Mouse (Mus musculus) limb, embryonic 10.5 days (tissue): ENCODE measurements at regions not wholly inside any gene's neighbourhood (a gene's known extent, or its start where the extent isn't known, plus 50 kb on each side); places are given as distances from the start of the nearest gene placed in this dataset.

Source experiments
- DNase-seq: peaks from one replicate; pipeline ENCODE4 v3.0.0-alpha.2; 2017; ENCODE audit warnings: low spot score
- H3K27ac ChIP-seq: fragments of 300-500 bp; sonication (generic); 2 replicates; pipeline ENCODE4 v1.5.1; 2016; ENCODE audit warnings: mild to moderate bottlenecking
- H3K27me3 ChIP-seq: fragments of 300-500 bp; sonication (generic); 2 replicates; pipeline ENCODE4 v1.6.1; 2016; ENCODE audit warnings: low read depth, mild to moderate bottlenecking; ENCODE audit not compliant: poor library complexity, severe bottlenecking
- H3K36me3 ChIP-seq: fragments of 300-500 bp; sonication (generic); 2 replicates; pipeline ENCODE4 v1.6.1; 2016; ENCODE audit warnings: mild to moderate bottlenecking, moderate library complexity
- H3K4me1 ChIP-seq: fragments of 300-500 bp; sonication (generic); 2 replicates; pipeline ENCODE4 v1.6.1; 2016
- H3K4me3 ChIP-seq: fragments of 300-500 bp; sonication (generic); 2 replicates; pipeline ENCODE4 v1.5.1; 2016; ENCODE audit warnings: mild to moderate bottlenecking, moderate library complexity
- H3K9me3 ChIP-seq: fragments of 300-500 bp; sonication (generic); replicated peaks from 2 replicates; pipeline ENCODE4 v1.6.1; 2016; ENCODE audit warnings: mild to moderate bottlenecking
- WGBS: fragments of 180-500 bp; shearing (Covaris S2); methylation state at CpG from one replicate; pipeline ENCODE4 v1.1.7; 2016; 5-methylcytosine and 5-hydroxymethylcytosine counted together

DNA sequence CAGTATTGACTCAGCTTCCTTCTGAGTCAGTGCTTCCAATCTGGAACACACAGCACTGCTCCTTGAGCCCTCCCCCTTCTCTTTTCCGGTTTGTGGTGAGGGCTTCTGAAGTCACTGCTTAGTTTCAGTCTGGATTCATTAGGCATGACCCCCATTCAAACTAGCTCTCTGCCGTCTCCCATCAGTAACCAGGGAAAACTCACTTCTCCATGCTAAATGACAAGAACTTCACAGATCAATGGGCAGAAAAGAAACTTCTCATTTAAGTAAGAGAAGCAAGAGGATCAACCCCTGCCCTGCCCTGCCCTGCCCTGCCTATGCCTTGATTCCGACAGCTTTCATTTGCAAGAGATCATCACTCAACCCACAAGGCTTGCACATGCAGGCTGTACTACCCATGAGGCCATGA, 82.9 kb upstream of the Nck2 start:
- H3K36me3 ChIP-seq, result no peaks in the 10 kb centered on the region
- WGBS, result 28% methylated on average over 3 of the region's 3 CpGs
- H3K4me3 ChIP-seq, result no peak overlapping the region
- peak overlapping the region; percentile 58 for H3K27ac ChIP-seq
- no peaks in the 10 kb centered on the region for H3K9me3 ChIP-seq
- H3K4me1 ChIP-seq, result peaks cover 31% of the 10 kb centered on the region
- DNase-seq, result no peak
- H3K27me3 ChIP-seq, result no peaks in the 10 kb centered on the region

DNA sequence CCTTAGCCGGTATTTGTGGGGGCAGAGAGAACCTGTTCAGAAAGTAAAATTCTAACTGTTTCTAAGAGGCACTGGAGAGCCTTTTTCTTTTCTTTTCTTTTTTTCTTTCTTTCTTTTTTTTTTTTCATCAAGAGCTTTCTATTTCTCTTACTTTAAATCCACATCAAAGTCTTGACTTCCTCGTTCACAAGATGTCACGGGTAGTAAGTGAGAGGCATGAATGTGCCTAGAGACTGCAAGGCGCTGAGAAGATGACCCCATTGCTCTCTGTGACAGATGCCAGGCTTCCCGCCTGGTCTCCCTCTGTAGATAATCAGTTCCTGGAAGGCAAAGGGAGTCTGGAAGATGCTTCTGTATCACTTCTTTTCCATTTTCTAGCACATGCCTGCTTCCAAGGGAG, 82.2 kb upstream of the Nck2 start:
- H3K36me3 ChIP-seq, result no peaks in the 10 kb centered on the region
- H3K4me3 ChIP-seq, result no peak overlapping the region
- DNase-seq, result no peak
- H3K9me3 ChIP-seq, result no peaks in the 10 kb centered on the region
- H3K4me1 ChIP-seq, result peaks cover 31% of the 10 kb centered on the region
- 0 out of 2 replicates have a peak overlapping the region, but pooled peaks have one; percentile 58 for H3K27ac ChIP-seq
- no peaks in the 10 kb centered on the region for H3K27me3 ChIP-seq
- 51% methylated on average over 5 of the region's 5 CpGs for WGBS

DNA sequence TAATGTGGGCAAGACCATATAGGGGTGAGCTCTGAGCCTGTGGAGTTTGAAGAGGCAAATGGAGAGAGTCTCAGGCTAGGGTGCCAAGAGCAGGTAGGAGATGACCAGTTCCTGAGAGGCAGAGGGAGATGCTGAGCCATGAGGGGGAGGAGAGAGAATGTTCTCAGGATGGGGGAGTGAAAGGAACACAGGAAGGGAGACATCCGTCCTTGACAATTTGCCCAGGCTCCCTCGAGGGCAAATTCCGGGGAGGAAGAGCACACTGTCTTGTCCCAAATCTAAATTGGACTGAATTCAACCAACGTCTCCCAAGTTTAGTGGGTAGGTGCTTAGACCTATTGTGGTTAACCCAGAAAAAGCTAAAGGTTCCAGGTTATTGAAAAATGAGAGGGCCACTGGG, 81.2 kb upstream of the Nck2 start:
- 83% methylated on average over 4 of the region's 4 CpGs for WGBS
- Histone ChIP-seq H3K27ac (no peak overlapping the region), H3K4me1 (peaks cover 30% of the 10 kb centered on the region), H3K9me3 (no peaks in the 10 kb centered on the region), H3K36me3 (no peaks in the 10 kb centered on the region), H3K4me3 (no peak overlapping the region), H3K27me3 (no peaks in the 10 kb centered on the region)
- DNase-seq, result no peak

DNA sequence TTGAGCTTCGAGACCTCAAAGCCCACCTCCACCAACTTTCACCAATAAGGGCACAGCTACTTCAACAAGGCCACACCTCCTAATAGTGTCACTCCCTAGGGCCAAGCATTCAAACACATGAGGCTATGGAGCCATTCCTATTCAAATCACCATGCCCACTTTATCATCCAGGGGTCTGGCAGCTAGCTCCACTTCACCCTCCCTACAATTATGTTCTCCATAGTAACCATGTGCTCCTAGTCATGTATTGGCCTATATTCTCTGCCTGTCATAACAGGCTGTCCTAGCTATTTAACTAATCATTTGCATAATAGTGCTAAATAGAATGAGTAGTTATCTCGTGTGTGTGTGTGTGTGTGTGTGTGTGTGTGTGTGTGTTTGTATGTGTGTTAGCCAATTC, 77.9 kb upstream of the Nck2 start:
- 80% methylated on average over 2 of the region's 2 CpGs for WGBS
- H3K27ac ChIP-seq, result no peak overlapping the region
- H3K4me1 ChIP-seq, result peaks cover 9% of the 10 kb centered on the region

DNA sequence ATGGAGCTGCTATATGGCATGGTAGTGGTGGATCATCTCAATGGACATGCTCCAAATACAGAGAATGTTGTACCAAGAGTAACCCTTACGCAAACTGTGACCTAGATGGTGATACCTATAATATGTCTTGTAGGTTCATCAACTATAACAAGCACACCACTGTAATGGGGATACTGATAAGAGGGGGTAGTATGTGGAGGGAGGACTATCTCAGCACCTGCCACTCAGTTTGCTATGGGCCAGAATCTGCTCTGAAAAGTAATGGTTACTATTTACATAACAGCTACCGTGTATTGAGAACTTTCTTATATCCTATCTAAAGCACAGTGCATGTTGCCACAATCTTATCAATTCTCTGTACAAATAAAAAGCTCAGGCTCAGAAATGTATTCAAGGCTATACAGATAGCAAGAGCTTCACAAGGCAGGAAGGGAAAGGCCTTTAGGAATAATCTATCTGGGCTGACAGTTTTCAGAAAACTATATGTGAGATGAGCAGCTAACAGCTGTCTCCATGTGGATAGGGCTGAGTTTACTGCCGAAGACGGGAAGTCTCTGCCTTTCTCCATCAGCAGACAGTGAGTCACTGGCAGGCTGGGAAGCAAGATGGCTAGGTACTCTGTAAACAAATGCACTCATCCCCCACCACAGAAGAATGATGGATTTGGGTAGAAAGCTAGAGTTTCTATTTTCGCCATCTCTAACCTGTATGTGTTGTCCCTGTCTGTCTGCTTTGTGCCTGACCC, 77.1 kb upstream of the Nck2 start:
- peaks cover 4% of the 10 kb centered on the region; the same call in 1 of the 2 replicates for H3K4me1 ChIP-seq
- H3K36me3 ChIP-seq, result no peaks in the 10 kb centered on the region
- no peak overlapping the region for H3K27ac ChIP-seq
- H3K9me3 ChIP-seq, result no peaks in the 10 kb centered on the region
- DNase-seq, result no peak
- 86% methylated on average over 5 of the region's 5 CpGs for WGBS
- no peaks in the 10 kb centered on the region for H3K27me3 ChIP-seq
- no peak overlapping the region for H3K4me3 ChIP-seq

More for the DNA sequence above, 77.9 kb upstream of the Nck2 start:
- no peak for DNase-seq
- H3K4me3 ChIP-seq, result no peak overlapping the region
- no peaks in the 10 kb centered on the region for H3K9me3 ChIP-seq
- H3K36me3 ChIP-seq, result no peaks in the 10 kb centered on the region
- H3K27me3 ChIP-seq, result no peaks in the 10 kb centered on the region

DNA sequence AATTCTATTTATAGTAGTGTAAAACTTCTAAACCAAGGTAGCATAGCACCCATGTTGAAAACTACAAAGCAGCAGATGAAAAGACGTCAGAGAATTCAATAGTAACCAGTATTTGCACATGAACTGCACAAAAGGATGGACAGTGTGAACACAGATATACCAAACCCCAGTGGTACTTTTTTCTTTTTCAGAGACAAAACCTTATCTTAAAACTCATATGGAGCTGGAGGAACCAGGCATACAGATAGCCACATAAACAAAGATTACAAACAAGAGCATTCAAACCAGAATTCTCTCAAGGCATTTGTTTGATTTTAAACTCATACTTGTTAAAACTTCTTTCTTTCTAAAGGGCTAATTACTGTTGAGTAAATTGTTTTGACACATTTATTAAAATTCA, 72.5 kb upstream of the Nck2 start:
- Histone ChIP-seq H3K27ac (no peak overlapping the region), H3K27me3 (no peaks in the 10 kb centered on the region), H3K9me3 (no peaks in the 10 kb centered on the region), H3K4me1 (0 out of 2 replicates have a peak, but pooled peaks cover 4% of the 10 kb centered on the region), H3K4me3 (no peak overlapping the region), H3K36me3 (no peaks in the 10 kb centered on the region)
- WGBS, result 86% methylated on average over 1 of the region's 1 CpGs
- no peak for DNase-seq

DNA sequence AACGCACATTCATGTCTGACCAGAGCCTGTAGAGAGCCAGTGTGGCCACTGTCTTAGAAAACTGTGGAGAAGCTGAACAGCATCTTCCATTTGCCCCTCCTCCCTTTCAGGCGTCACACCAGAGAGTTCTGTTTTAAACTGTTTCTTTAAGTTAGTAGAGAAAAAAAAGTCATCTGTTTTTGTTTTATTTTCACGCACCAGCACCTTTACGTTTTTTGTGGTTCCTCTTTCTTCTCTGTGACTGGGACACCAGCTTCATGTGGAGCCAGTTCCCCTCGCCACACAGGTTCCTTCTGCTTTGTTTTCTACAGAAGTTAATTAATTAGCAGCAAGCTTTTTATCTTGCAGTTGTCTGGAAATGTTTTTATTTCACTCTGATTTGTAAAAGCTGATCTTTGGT, 69.4 kb upstream of the Nck2 start:
- H3K9me3 ChIP-seq, result no peaks in the 10 kb centered on the region
- no peak overlapping the region for H3K4me3 ChIP-seq
- DNase-seq, result no peak
- WGBS, result 64% methylated on average over 5 of the region's 5 CpGs
- no peaks in the 10 kb centered on the region for H3K36me3 ChIP-seq
- H3K27ac ChIP-seq, result no peak overlapping the region
- H3K4me1 ChIP-seq, result peaks cover 4% of the 10 kb centered on the region; the same call in 1 of the 2 replicates
- H3K27me3 ChIP-seq, result no peaks in the 10 kb centered on the region

DNA sequence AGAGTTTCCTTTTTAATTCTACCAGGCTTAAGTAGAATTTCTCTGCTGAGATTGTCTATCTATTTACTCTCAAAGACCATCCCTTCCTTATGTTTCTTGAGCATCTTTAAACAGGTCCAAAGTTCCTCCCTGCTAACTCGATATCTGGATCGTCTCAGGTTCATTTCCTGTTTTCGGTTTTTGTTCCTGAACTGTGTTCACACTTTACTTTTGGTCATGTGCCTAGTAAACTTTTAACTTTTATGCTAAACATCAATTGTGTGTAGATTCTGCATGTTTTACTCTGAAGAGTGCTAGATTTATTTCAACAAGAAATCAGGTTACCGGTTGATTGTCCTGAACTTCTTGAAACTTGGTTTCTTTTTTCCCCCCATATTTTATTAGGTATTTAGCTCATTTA, 68.5 kb upstream of the Nck2 start:
- no peak for DNase-seq
- no peak overlapping the region for H3K4me3 ChIP-seq
- H3K27me3 ChIP-seq, result no peaks in the 10 kb centered on the region
- 96% methylated on average over 4 of the region's 4 CpGs for WGBS
- H3K4me1 ChIP-seq, result peaks cover 4% of the 10 kb centered on the region; the same call in 1 of the 2 replicates
- H3K36me3 ChIP-seq, result no peaks in the 10 kb centered on the region
- no peaks in the 10 kb centered on the region for H3K9me3 ChIP-seq
- no peak overlapping the region for H3K27ac ChIP-seq

DNA sequence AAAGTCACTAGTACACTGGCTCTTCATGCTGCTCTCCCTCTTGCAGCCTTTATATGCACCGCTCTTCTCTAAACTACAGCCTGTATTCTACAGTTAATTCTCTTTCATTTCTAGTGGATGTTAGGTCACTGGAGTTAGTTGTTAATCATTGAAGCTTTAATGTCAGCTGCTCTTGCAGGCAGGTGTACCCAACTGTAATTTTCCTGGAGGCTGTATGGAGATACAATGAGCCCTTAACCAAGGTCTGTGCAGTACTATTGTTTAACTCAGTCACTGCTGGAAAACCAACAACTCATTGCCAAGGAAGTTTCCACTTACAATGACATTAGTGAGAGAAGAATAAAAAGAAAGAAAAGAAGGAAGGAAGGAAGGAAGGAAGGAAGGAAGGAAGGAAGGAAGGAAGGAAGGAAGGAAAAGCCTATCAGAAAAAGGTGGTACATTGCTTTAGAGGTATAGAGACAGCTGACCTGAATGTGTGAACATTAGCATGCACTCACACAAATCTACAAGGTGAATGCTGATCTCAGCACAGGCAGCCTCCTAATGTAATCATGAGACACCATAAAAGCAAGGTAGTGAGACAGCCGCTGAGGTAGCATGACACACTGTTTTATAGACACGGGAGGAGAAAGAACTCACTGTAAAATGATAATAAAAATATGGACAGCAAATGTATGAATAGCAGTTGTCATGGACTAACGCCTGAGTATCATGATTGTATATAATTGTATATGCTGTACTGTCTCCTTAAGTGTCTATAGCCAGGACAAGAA, 66.7 kb upstream of the Nck2 start:
- no peak for DNase-seq
- no peak overlapping the region for H3K27ac ChIP-seq
- peaks cover 4% of the 10 kb centered on the region; the same call in 1 of the 2 replicates for H3K4me1 ChIP-seq
- 93% methylated on average over 4 of the region's 4 CpGs for WGBS
- no peaks in the 10 kb centered on the region for H3K9me3 ChIP-seq
- H3K27me3 ChIP-seq, result no peaks in the 10 kb centered on the region
- H3K36me3 ChIP-seq, result no peaks in the 10 kb centered on the region
- H3K4me3 ChIP-seq, result no peak overlapping the region

DNA sequence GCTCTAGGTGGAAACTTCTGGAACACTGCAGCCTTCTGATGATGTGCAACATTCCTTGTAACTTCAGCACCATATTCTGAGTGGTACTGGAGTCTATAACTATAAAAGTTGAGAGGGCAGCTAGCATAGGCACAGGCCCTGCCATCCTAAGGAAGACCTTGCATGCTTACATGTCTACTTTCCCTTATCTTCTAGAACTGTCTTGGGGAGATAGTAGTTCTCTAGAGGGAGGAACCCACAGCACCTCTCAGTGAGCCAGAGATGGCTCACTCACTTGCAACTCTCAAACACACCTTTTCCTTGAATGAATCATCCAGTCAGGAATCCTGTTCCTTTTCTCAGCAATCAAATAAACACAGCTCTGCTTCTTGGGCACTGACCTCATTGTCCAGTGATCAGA, 59.4 kb upstream of the Nck2 start:
- Histone ChIP-seq H3K4me1 (no peaks in the 10 kb centered on the region), H3K4me3 (no peak overlapping the region), H3K27ac (no peak overlapping the region), H3K27me3 (no peaks in the 10 kb centered on the region), H3K9me3 (no peaks in the 10 kb centered on the region), H3K36me3 (no peaks in the 10 kb centered on the region)
- DNase-seq, result no peak

DNA sequence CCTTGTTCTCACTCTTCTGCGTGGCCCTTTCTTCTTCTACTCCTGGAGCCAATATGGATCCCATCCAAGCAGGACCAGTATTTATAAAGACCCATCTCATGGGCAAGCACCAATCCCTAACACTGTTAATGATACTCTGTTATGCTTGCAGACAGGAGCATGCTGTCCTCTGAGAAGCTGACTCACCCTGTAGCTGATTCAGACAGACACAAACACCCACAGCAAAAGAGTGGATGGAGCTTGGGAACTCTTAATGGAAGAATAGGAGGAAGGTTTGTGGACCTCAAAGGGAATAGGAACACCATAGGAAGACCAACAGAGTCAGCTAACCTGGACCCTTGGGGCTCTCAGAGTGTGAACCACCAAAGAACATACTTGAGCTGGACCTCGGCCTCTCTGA, 50.3 kb upstream of the Nck2 start:
- H3K4me3 ChIP-seq, result no peak overlapping the region
- H3K27ac ChIP-seq, result no peak overlapping the region
- H3K36me3 ChIP-seq, result no peaks in the 10 kb centered on the region
- 89% methylated on average over 2 of the region's 2 CpGs for WGBS
- no peaks in the 10 kb centered on the region for H3K27me3 ChIP-seq
- H3K4me1 ChIP-seq, result peaks cover 16% of the 10 kb centered on the region
- no peak for DNase-seq
- no peaks in the 10 kb centered on the region for H3K9me3 ChIP-seq
